Mouse (Mus musculus) liver, embryonic 14.5 days (tissue): ENCODE results near the gene Piezo1. TPM values are rescaled to one million over a fixed set of nuclear protein-coding genes. Genes with fewer than 3 reads are reported as not detected.
A peak's percentile ranks its signal among the peaks of the same experiment; 100 is the strongest.

ENCODE experiments used
- ATAC-seq: fragments of 200-750 bp; cut with Nextera tagmentation; 2 replicates; pipeline ENCODE4 v1.8.0; 2017; ENCODE audit warnings: moderate number of reproducible peaks, mild to moderate bottlenecking, moderate library complexity; ENCODE audit not compliant: insufficient read depth
- DNase-seq, 3 experiments: peaks; one replicate each; pipeline ENCODE4 v3.0.0-alpha.2; 2012 to 2013; ENCODE audit warnings: low read depth in 3 of 3, low spot score in 3 of 3
- H3K27ac ChIP-seq: fragments of 300-500 bp; sonication (generic); 2 replicates; pipeline ENCODE4 v1.5.1; 2014; ENCODE audit warnings: moderate library complexity, mild to moderate bottlenecking, control low read depth, inconsistent platforms
- H3K27me3 ChIP-seq: fragments of 300-500 bp; sonication (generic); 2 replicates; pipeline ENCODE4 v1.6.1; 2014; ENCODE audit warnings: mild to moderate bottlenecking, low read length, moderate library complexity; ENCODE audit not compliant: control insufficient read depth, insufficient read depth
- H3K36me3 ChIP-seq: fragments of 300-500 bp; sonication (generic); replicated peaks from 2 replicates; pipeline ENCODE4 v1.6.1; 2014; ENCODE audit warnings: low read depth; ENCODE audit not compliant: control insufficient read depth, insufficient read depth
- H3K4me1 ChIP-seq, 2 experiments: fragments of 200-500 bp in 1 of 2; fragments of 300-500 bp in 1 of 2; sonication (generic) in 1 of 2; replicated peaks; 2 replicates each; pipeline ENCODE4 v1.6.1; 2012 to 2014; ENCODE audit warnings: antibody characterized with exemption in 1 of 2, inconsistent platforms in 1 of 2, low read length in 1 of 2; ENCODE audit not compliant: control insufficient read depth in 2 of 2, insufficient read depth in 2 of 2
- H3K4me2 ChIP-seq: fragments of 300-500 bp; sonication (generic); 2 replicates; pipeline ENCODE4 v1.6.1; 2014; ENCODE audit warnings: low read depth, mild to moderate bottlenecking, control low read depth, moderate library complexity
- H3K4me3 ChIP-seq, 2 experiments: fragments of 200-500 bp in 1 of 2; fragments of 300-500 bp in 1 of 2; sonication (generic) in 1 of 2; 2 replicates each; pipeline ENCODE4 v1.5.1; 2012 to 2014; ENCODE audit warnings: low read depth in 2 of 2, low read length in 2 of 2, mild to moderate bottlenecking in 2 of 2, control low read depth in 1 of 2, inconsistent platforms in 1 of 2, moderate library complexity in 1 of 2; ENCODE audit not compliant: insufficient read depth in 1 of 2
- H3K9ac ChIP-seq: fragments of 300-500 bp; sonication (generic); replicated peaks from 2 replicates; pipeline ENCODE4 v1.6.1; 2014; ENCODE audit warnings: mild to moderate bottlenecking, control low read depth, moderate library complexity
- H3K9me3 ChIP-seq: fragments of 300-500 bp; sonication (generic); 2 replicates; pipeline ENCODE4 v1.6.1; 2016; ENCODE audit warnings: low read length, mixed read lengths; ENCODE audit not compliant: control insufficient read depth
- CTCF ChIP-seq: IDR thresholded peaks from 2 replicates; pipeline ENCODE4 v1.5.1; 2016; ENCODE audit warnings: antibody characterized with exemption, low read depth, control low read depth
- EP300 ChIP-seq: IDR thresholded peaks from 2 replicates; pipeline ENCODE4 v1.6.1; 2016; ENCODE audit warnings: antibody characterized with exemption, low read depth
- WGBS: fragments of 180-500 bp; shearing (Covaris S2); extraction: QIAGEN DNeasy Blood & Tissue Kit; methylation state at CpG from one replicate; pipeline ENCODE4 v1.1.7; 2014; ENCODE audit not compliant: insufficient replicate concordance; 5-methylcytosine and 5-hydroxymethylcytosine counted together
- polyA plus RNA-seq, 2 experiments: library from polyadenylated mRNA; depleted of rRNA in 1 of 2; stranded (reverse) in 1 of 2; unstranded in 1 of 2; fragments of >200 nt; fragmentation: Nextera tagmentation in 1 of 2; extraction: Ambion mirVana in 1 of 2; gene quantifications; 2 replicates each; pipeline versions ENCODE4 v1.2.1 to v1.2.3; 2012 to 2014

Piezo1 gene
- polyA plus RNA-seq, 2 experiments: 12.6 to 60.9 TPM

GRCm38 (mm10) chr8:122547815-122548214, 3.3 kb downstream of the Piezo1 start:
- Histone ChIP-seq H3K36me3 (peaks cover 27% of the 10 kb centered on the region), H3K27ac (peak overlapping the region; percentile 99), H3K4me1 (peaks cover 51 to 65% of the 10 kb centered on the region in 2 experiments), H3K27me3 (no peaks in the 10 kb centered on the region), H3K9me3 (no peaks in the 10 kb centered on the region), H3K4me2 (peak overlapping the region; percentile 99), H3K4me3 (peak overlapping the region; percentile 67 to 86), H3K9ac (peak overlapping the region; percentile 89)
- WGBS: 9% methylated on average over 5 of the region's 5 CpGs
- no peak; the same call in 1 of the 2 replicates for TF ChIP-seq EP300
- peak; percentile 18; the same call in 1 of the 2 replicates for TF ChIP-seq CTCF
- ATAC-seq (peak; percentile 59), DNase-seq (peak; percentile 74 to 75 (median 74))

GRCm38 (mm10) chr8:122546811-122547453, 4.2 kb downstream of the Piezo1 start:
- WGBS: 58% methylated on average over 24 of the region's 24 CpGs
- ATAC-seq: no peak
- H3K4me3 ChIP-seq: peak overlapping the region; percentile 58 to 86

GRCm38 (mm10) chr8:122546066-122546755, 4.9 kb downstream of the Piezo1 start:
- Histone ChIP-seq H3K4me2 (peak overlapping the region; percentile 99), H3K4me3 (peak overlapping the region; percentile 58 to 86), H3K9ac (peak overlapping the region; percentile 89), H3K27me3 (no peaks in the 10 kb centered on the region), H3K4me1 (peaks cover 57 to 73% of the 10 kb centered on the region in 2 experiments), H3K27ac (peak overlapping the region; percentile 99), H3K36me3 (peaks cover 38% of the 10 kb centered on the region), H3K9me3 (no peaks in the 10 kb centered on the region)
- 27% methylated on average over 7 of the region's 7 CpGs for WGBS
- DNase-seq (peak; percentile 81 to 83 (median 82)), ATAC-seq (peak; percentile 83)
- TF ChIP-seq EP300 (peak; percentile 48), CTCF (peak; percentile 9; the same call in 1 of the 2 replicates)

More at GRCm38 (mm10) chr8:122546811-122547453, 4.2 kb downstream of the Piezo1 start:
- no peak for DNase-seq
- TF ChIP-seq CTCF (no peak), EP300 (no peak)
- Histone ChIP-seq H3K27ac (peak overlapping the region; percentile 99), H3K9ac (peak overlapping the region; percentile 89), H3K4me2 (peak overlapping the region; percentile 99), H3K27me3 (no peaks in the 10 kb centered on the region), H3K4me1 (peaks cover 55 to 73% of the 10 kb centered on the region in 2 experiments), H3K36me3 (peaks cover 33% of the 10 kb centered on the region), H3K9me3 (no peaks in the 10 kb centered on the region)

GRCm38 (mm10) chr8:122544138-122544537, 7.0 kb downstream of the Piezo1 start:
- no peaks in the 10 kb centered on the region for H3K9me3 ChIP-seq
- peaks cover 61 to 80% of the 10 kb centered on the region in 2 experiments for H3K4me1 ChIP-seq
- no peak overlapping the region; the same call in 1 of the 2 replicates for H3K4me2 ChIP-seq
- H3K36me3 ChIP-seq: peaks cover 45% of the 10 kb centered on the region
- TF ChIP-seq EP300 (no peak), CTCF (no peak)
- peak overlapping the region; percentile 89; the same call in 1 of the 2 replicates for H3K9ac ChIP-seq
- DNase-seq: no peak
- H3K27me3 ChIP-seq: no peaks in the 10 kb centered on the region
- no peak for ATAC-seq
- no peak overlapping the region for H3K4me3 ChIP-seq
- WGBS: 80% methylated on average over 8 of the region's 8 CpGs
- H3K27ac ChIP-seq: peak overlapping the region; percentile 99
